Mouse (Mus musculus): Measurements from ENCODE around the gene Fam160b1. TPM values are rescaled to one million over a fixed set of nuclear protein-coding genes. Genes with fewer than 3 reads are reported as not detected.

Fam160b1 gene
- total and polyA plus RNA-seq, 3 experiments: 4.4 to 7.7 (median 4.8) TPM

GRCm38 (mm10) chr19:57323087-57323486 lies 37.4 kb upstream of the Fam160b1 start (continued):
- TF ChIP-seq ZNF384 (IDR thresholded peaks at IDR 0.05; ENCODE audit: low read depth, low read length) (peak; percentile 95), SMC3 (IDR thresholded peaks at IDR 0.05; ENCODE audit: low read depth, low read length) (no peak), TCF12 (IDR thresholded peaks at IDR 0.05; ENCODE audit: low read depth, low read length) (no peak), MYC (IDR thresholded peaks at IDR 0.05; ENCODE audit: low read depth, low read length) (peak; percentile 46), JUND (conservative IDR thresholded peaks at IDR 0.05; ENCODE audit: low read depth, low read length) (no peak), USF2 (conservative IDR thresholded peaks at IDR 0.05; ENCODE audit: low read depth, low read length) (no peak), MAZ (IDR thresholded peaks at IDR 0.05; ENCODE audit: low read depth, low read length) (no peak), MXI1 (IDR thresholded peaks at IDR 0.05; ENCODE audit: low read depth, low read length) (peak; percentile 46; the same call in 1 of the 2 replicates), RAD21 (IDR thresholded peaks at IDR 0.05; ENCODE audit: low read depth, low read length) (no peak; the same call in none of the 2 replicates), MAX (IDR thresholded peaks at IDR 0.05; ENCODE audit: low read length) (no peak), IRF4 (IDR thresholded peaks at IDR 0.05; ENCODE audit: low read depth, low read length) (no peak), SIN3A (IDR thresholded peaks at IDR 0.05; ENCODE audit: low read length) (no peak), UBTF (IDR thresholded peaks at IDR 0.05; ENCODE audit: low read depth, low read length) (no peak)

GRCm38 (mm10) chr19:57325748-57326300 lies 34.7 kb upstream of the Fam160b1 start:
- H3K79me2 ChIP-seq (replicated peaks; ENCODE audit: control insufficient read depth, extremely low read depth, insufficient read depth, poor library complexity, severe bottlenecking): no peaks in the 10 kb centered on the region

More at GRCm38 (mm10) chr19:57325748-57326300, 34.7 kb upstream of the Fam160b1 start:
- no peak overlapping the region for H3K4me3 ChIP-seq (replicated peaks in 1 of 3; ENCODE audit: low read depth in 2 of 3, low read length in 2 of 3, poor library complexity in 1 of 3)
- no peak overlapping the region for H3K9ac ChIP-seq (ENCODE audit: insufficient read depth, low read depth)
- H3K27ac ChIP-seq (ENCODE audit: insufficient read depth, low read depth): no peak overlapping the region
- H3K4me1 ChIP-seq (ENCODE audit: control insufficient read depth in 1 of 2, insufficient read depth in 2 of 2): peaks cover 8 to 18% of the 10 kb centered on the region in 2 experiments; a peak in 3 of 4 replicates
- peaks cover 12% of the 10 kb centered on the region for H3K27me3 ChIP-seq (replicated peaks)
- in situ Hi-C loops (cut with MboI; ENCODE audit: low pct_ligation_motif_present, low pct_unique_long_range_greater_than_20kb, low sequenced_read_pairs) (no loop called here), dilution Hi-C loops (cut with MboI; ENCODE audit: extremely low pct_ligation_motif_present, extremely low pct_unique_long_range_greater_than_20kb, low sequenced_read_pairs) (no loop called here)
- no peaks in the 10 kb centered on the region for H3K9me3 ChIP-seq (replicated peaks; ENCODE audit: low read length)
- DNase-seq (ENCODE audit: extremely low read depth): peak; percentile 65
- H3K36me3 ChIP-seq (replicated peaks in 1 of 2; ENCODE audit: control insufficient read depth in 1 of 2, insufficient read depth in 1 of 2, low read length in 1 of 2): no peaks in the 10 kb centered on the region
- H3K4me2 ChIP-seq (ENCODE audit: insufficient read depth, low read depth, poor library complexity, severe bottlenecking): no peak overlapping the region
- TF ChIP-seq MXI1 (IDR thresholded peaks at IDR 0.05; ENCODE audit: low read depth, low read length) (no peak), CTCF (conservative IDR thresholded peaks at IDR 0.05 in 1 of 2, IDR thresholded peaks at IDR 0.05 in 1 of 2; ENCODE audit: low read depth in 2 of 2, low read length in 2 of 2) (peak; percentile 45 to 79), MYC (IDR thresholded peaks at IDR 0.05; ENCODE audit: low read depth, low read length) (no peak), ETS1 (conservative IDR thresholded peaks at IDR 0.05; ENCODE audit: low read depth, low read length) (no peak), ZMIZ1 (IDR thresholded peaks at IDR 0.05; ENCODE audit: low read depth, low read length) (no peak), RAD21 (IDR thresholded peaks at IDR 0.05; ENCODE audit: low read depth, low read length) (peak; percentile 68), BHLHE40 (IDR thresholded peaks at IDR 0.05; ENCODE audit: low read depth, low read length) (no peak), TBP (conservative IDR thresholded peaks at IDR 0.05; ENCODE audit: low read depth, low read length) (no peak), MEF2A (IDR thresholded peaks at IDR 0.05; ENCODE audit: borderline replicate concordance, low read depth, low read length) (no peak), ZC3H11A (IDR thresholded peaks at IDR 0.05; ENCODE audit: low read depth, low read length) (peak; percentile 54), GABPA (IDR thresholded peaks at IDR 0.05; ENCODE audit: insufficient replicate concordance, low read depth, low read length) (no peak), E2F4 (IDR thresholded peaks at IDR 0.05; ENCODE audit: insufficient replicate concordance, low read depth, low read length) (no peak), POLR2A (IDR thresholded peaks at IDR 0.05; ENCODE audit: low read depth, low read length) (no peak), PAX5 (IDR thresholded peaks at IDR 0.05; ENCODE audit: low read length) (no peak), NELFE (IDR thresholded peaks at IDR 0.05; ENCODE audit: low read depth, low read length) (peak; percentile 17; the same call in 1 of the 2 replicates), USF2 (conservative IDR thresholded peaks at IDR 0.05; ENCODE audit: low read depth, low read length) (no peak), MAFK (IDR thresholded peaks at IDR 0.05; ENCODE audit: insufficient replicate concordance, low read length) (no peak), IRF4 (IDR thresholded peaks at IDR 0.05; ENCODE audit: low read depth, low read length) (peak; percentile 37; the same call in 1 of the 2 replicates), USF1 (IDR thresholded peaks at IDR 0.05; ENCODE audit: low read depth, low read length) (no peak), JUND (conservative IDR thresholded peaks at IDR 0.05; ENCODE audit: low read depth, low read length) (peak; percentile 76), ZKSCAN1 (IDR thresholded peaks at IDR 0.05; ENCODE audit: borderline replicate concordance, low read depth, low read length) (no peak), SMC3 (IDR thresholded peaks at IDR 0.05; ENCODE audit: low read depth, low read length) (peak; percentile 80)
